Mouse (Mus musculus) layer of hippocampus, adult 2 months (tissue): ENCODE measurements at regions not wholly inside any gene's neighbourhood (a gene's known extent, or its start where the extent isn't known, plus 50 kb on each side); places are given as distances from the start of the nearest gene placed in this dataset.

Experiments used
- DNase-seq, 2 experiments: peaks; one replicate each; pipeline ENCODE4 v3.0.0; 2022; ENCODE audit warnings: low spot score in 2 of 2
- H3K27ac ChIP-seq: fragments of 200-600 bp; 2 replicates; pipeline ENCODE4 v1.8.1; 2022
- H3K4me3 ChIP-seq: fragments of 200-600 bp; 2 replicates; pipeline ENCODE4 v1.8.1; 2022; ENCODE audit warnings: mild to moderate bottlenecking
- CTCF ChIP-seq: fragments of 200-600 bp; conservative IDR thresholded peaks from 2 replicates; pipeline ENCODE4 v1.8.1; 2022; ENCODE audit warnings: antibody characterized with exemption, mild to moderate bottlenecking, moderate library complexity

- peak overlapping the region; percentile 76 for H3K27ac ChIP-seq
- TF ChIP-seq CTCF, result no peak
- DNase-seq, result no peak
- no peak overlapping the region for H3K4me3 ChIP-seq
These were observed 374.3 kb upstream of the B430305J03Rik start for GRCm38 (mm10) chr3:61740088-61740487.

GRCm38 (mm10) chr3:61738528-61738927 is 372.8 kb upstream of the B430305J03Rik start:
- DNase-seq, result no peak
- Histone ChIP-seq H3K27ac (no peak overlapping the region), H3K4me3 (no peak overlapping the region)
- no peak for TF ChIP-seq CTCF

GRCm38 (mm10) chr3:61716785-61717184 is 351.0 kb upstream of the B430305J03Rik start:
- DNase-seq, result no peak
- H3K4me3 ChIP-seq, result no peak overlapping the region
- H3K27ac ChIP-seq, result no peak overlapping the region
- no peak for TF ChIP-seq CTCF

GRCm38 (mm10) chr3:61687933-61688705 is 322.4 kb upstream of the B430305J03Rik start:
- no peak overlapping the region for H3K4me3 ChIP-seq
- TF ChIP-seq CTCF, result no peak
- H3K27ac ChIP-seq, result no peak overlapping the region
- DNase-seq, result no peak

- Histone ChIP-seq H3K27ac (no peak overlapping the region), H3K4me3 (no peak overlapping the region)
- DNase-seq, result no peak
- TF ChIP-seq CTCF, result no peak
These were observed 305.1 kb upstream of the B430305J03Rik start for GRCm38 (mm10) chr3:61670874-61671273.

- DNase-seq, result no peak
- no peak for TF ChIP-seq CTCF
- H3K4me3 ChIP-seq, result no peak overlapping the region
- no peak overlapping the region for H3K27ac ChIP-seq
These were observed 290.4 kb upstream of the B430305J03Rik start for GRCm38 (mm10) chr3:61656143-61656542.

GRCm38 (mm10) chr3:61628535-61628934 is 262.8 kb upstream of the B430305J03Rik start:
- peak overlapping the region; percentile 9; the same call in 1 of the 2 replicates for H3K27ac ChIP-seq
- DNase-seq, result no peak
- TF ChIP-seq CTCF, result no peak
- H3K4me3 ChIP-seq, result no peak overlapping the region

- Histone ChIP-seq H3K4me3 (no peak overlapping the region), H3K27ac (peak overlapping the region; percentile 9; the same call in 1 of the 2 replicates)
- no peak for DNase-seq
- TF ChIP-seq CTCF, result peak; percentile 27; the same call in 1 of the 2 replicates
These were observed 262.3 kb upstream of the B430305J03Rik start for GRCm38 (mm10) chr3:61628099-61628498.

- no peak for DNase-seq
- Histone ChIP-seq H3K4me3 (no peak overlapping the region), H3K27ac (no peak overlapping the region; the same call in 1 of the 2 replicates)
- no peak for TF ChIP-seq CTCF
These were observed 258.3 kb upstream of the B430305J03Rik start for GRCm38 (mm10) chr3:61623954-61624487.

GRCm38 (mm10) chr3:61605469-61605868 is 239.7 kb upstream of the B430305J03Rik start:
- Histone ChIP-seq H3K27ac (no peak overlapping the region), H3K4me3 (no peak overlapping the region)
- TF ChIP-seq CTCF, result no peak
- DNase-seq, result no peak

GRCm38 (mm10) chr3:61602891-61603290 is 237.1 kb upstream of the B430305J03Rik start:
- H3K4me3 ChIP-seq, result no peak overlapping the region
- no peak for TF ChIP-seq CTCF
- no peak for DNase-seq
- H3K27ac ChIP-seq, result no peak overlapping the region

- TF ChIP-seq CTCF, result no peak
- no peak for DNase-seq
- no peak overlapping the region for H3K4me3 ChIP-seq
- no peak overlapping the region for H3K27ac ChIP-seq
These were observed 229.8 kb upstream of the B430305J03Rik start for GRCm38 (mm10) chr3:61595574-61595973.

- no peak overlapping the region for H3K27ac ChIP-seq
- no peak for DNase-seq
- TF ChIP-seq CTCF, result no peak
- H3K4me3 ChIP-seq, result no peak overlapping the region
These were observed 226.6 kb upstream of the B430305J03Rik start for GRCm38 (mm10) chr3:61592342-61592741.

- TF ChIP-seq CTCF, result no peak
- peak overlapping the region; percentile 68; the same call in 1 of the 2 replicates for H3K27ac ChIP-seq
- DNase-seq, result no peak
- no peak overlapping the region for H3K4me3 ChIP-seq
These were observed 217.9 kb upstream of the B430305J03Rik start for GRCm38 (mm10) chr3:61583669-61584068.
